Mouse (Mus musculus): ENCODE data around the gene Rpp21. TPM values are rescaled to one million over a fixed set of nuclear protein-coding genes. Genes with fewer than 3 reads are reported as not detected.
"Not testable (repeated sequence)": the region's sequence is repeated elsewhere in the genome, so short reads cannot be mapped to it uniquely, and the experiment has no call there.

The Rpp21 gene
- total and polyA plus RNA-seq, 3 experiments = 22.5 to 53.8 (median 50.5) TPM

- no peaks in the 10 kb centered on the region for H3K36me3 ChIP-seq (replicated peaks in 1 of 2; ENCODE audit: control insufficient read depth in 1 of 2, insufficient read depth in 1 of 2, low read length in 1 of 2)
- dilution Hi-C loops (cut with MboI; ENCODE audit: extremely low pct_ligation_motif_present, extremely low pct_unique_long_range_greater_than_20kb, low sequenced_read_pairs) = no loop called here
- DNase-seq (ENCODE audit: extremely low read depth) = no peak
- H3K27me3 ChIP-seq (replicated peaks) = peaks cover 61% of the 10 kb centered on the region
- TF ChIP-seq ZKSCAN1 (IDR thresholded peaks at IDR 0.05; ENCODE audit: borderline replicate concordance, low read depth, low read length) (no peak), PAX5 (IDR thresholded peaks at IDR 0.05; ENCODE audit: low read length) (no peak), ELF1 (IDR thresholded peaks at IDR 0.05; ENCODE audit: low read depth, low read length) (no peak), SMC3 (IDR thresholded peaks at IDR 0.05; ENCODE audit: low read depth, low read length) (no peak), POLR2A (IDR thresholded peaks at IDR 0.05; ENCODE audit: low read depth, low read length) (no peak), SIN3A (IDR thresholded peaks at IDR 0.05; ENCODE audit: low read length) (no peak), TBP (conservative IDR thresholded peaks at IDR 0.05; ENCODE audit: low read depth, low read length) (no peak), CHD2 (IDR thresholded peaks at IDR 0.05; ENCODE audit: low read length) (no peak), CHD1 (IDR thresholded peaks at IDR 0.05; ENCODE audit: low read depth, low read length) (no peak), IRF4 (IDR thresholded peaks at IDR 0.05; ENCODE audit: low read depth, low read length) (no peak), E2F4 (IDR thresholded peaks at IDR 0.05; ENCODE audit: insufficient replicate concordance, low read depth, low read length) (no peak), GABPA (IDR thresholded peaks at IDR 0.05; ENCODE audit: insufficient replicate concordance, low read depth, low read length) (no peak), EP300 (IDR thresholded peaks at IDR 0.05; ENCODE audit: low read length) (no peak)
- no peak overlapping the region for H3K4me3 ChIP-seq (replicated peaks in 1 of 3; ENCODE audit: low read depth in 2 of 3, low read length in 2 of 3, poor library complexity in 1 of 3)
- peaks cover 2% of the 10 kb centered on the region for H3K9me3 ChIP-seq (replicated peaks; ENCODE audit: low read length)
- H3K27ac ChIP-seq (ENCODE audit: insufficient read depth, low read depth) = no peak overlapping the region
- H3K79me2 ChIP-seq (replicated peaks; ENCODE audit: control insufficient read depth, extremely low read depth, insufficient read depth, poor library complexity, severe bottlenecking) = no peaks in the 10 kb centered on the region
- H3K4me2 ChIP-seq (ENCODE audit: insufficient read depth, low read depth, poor library complexity, severe bottlenecking) = peak overlapping the region; percentile 13
- H3K9ac ChIP-seq (ENCODE audit: insufficient read depth, low read depth) = no peak overlapping the region
- in situ Hi-C loops (cut with MboI; ENCODE audit: low pct_ligation_motif_present, low pct_unique_long_range_greater_than_20kb, low sequenced_read_pairs) = no loop called here
- peaks cover 3 to 4% of the 10 kb centered on the region in 2 experiments; a peak in 2 of 4 replicates for H3K4me1 ChIP-seq (ENCODE audit: control insufficient read depth in 1 of 2, insufficient read depth in 2 of 2)
Measured at GRCm38 (mm10) chr17:36237321-36237921, 20.4 kb downstream of the Rpp21 start.

- H3K27ac ChIP-seq (ENCODE audit: insufficient read depth, low read depth); dilution Hi-C loops (cut with MboI; ENCODE audit: extremely low pct_ligation_motif_present, extremely low pct_unique_long_range_greater_than_20kb, low sequenced_read_pairs); in situ Hi-C loops (cut with MboI; ENCODE audit: low pct_ligation_motif_present, low pct_unique_long_range_greater_than_20kb, low sequenced_read_pairs); DNase-seq (ENCODE audit: extremely low read depth); H3K4me1 ChIP-seq (ENCODE audit: control insufficient read depth in 1 of 2, insufficient read depth in 2 of 2); H3K9me3 ChIP-seq (replicated peaks; ENCODE audit: low read length); H3K79me2 ChIP-seq (replicated peaks; ENCODE audit: control insufficient read depth, extremely low read depth, insufficient read depth, poor library complexity, severe bottlenecking); H3K9ac ChIP-seq (ENCODE audit: insufficient read depth, low read depth); H3K4me3 ChIP-seq (replicated peaks in 1 of 3; ENCODE audit: low read depth in 2 of 3, low read length in 2 of 3, poor library complexity in 1 of 3); H3K36me3 ChIP-seq (replicated peaks in 1 of 2; ENCODE audit: control insufficient read depth in 1 of 2, insufficient read depth in 1 of 2, low read length in 1 of 2); H3K4me2 ChIP-seq (ENCODE audit: insufficient read depth, low read depth, poor library complexity, severe bottlenecking): not testable (repeated sequence)
- H3K27me3 ChIP-seq (replicated peaks) = peaks cover 48% of the 10 kb centered on the region
Measured at GRCm38 (mm10) chr17:36235300-36235699, 22.6 kb downstream of the Rpp21 start.

- H3K4me2 ChIP-seq (ENCODE audit: insufficient read depth, low read depth, poor library complexity, severe bottlenecking) = no peak overlapping the region
- H3K79me2 ChIP-seq (replicated peaks; ENCODE audit: control insufficient read depth, extremely low read depth, insufficient read depth, poor library complexity, severe bottlenecking) = no peaks in the 10 kb centered on the region
- DNase-seq (ENCODE audit: extremely low read depth) = no peak
- no peak overlapping the region for H3K9ac ChIP-seq (ENCODE audit: insufficient read depth, low read depth)
- in situ Hi-C loops (cut with MboI; ENCODE audit: low pct_ligation_motif_present, low pct_unique_long_range_greater_than_20kb, low sequenced_read_pairs) = no loop called here
- TF ChIP-seq ZNF384 (IDR thresholded peaks at IDR 0.05; ENCODE audit: low read depth, low read length) (no peak), POLR2AphosphoS2 (IDR thresholded peaks at IDR 0.05; ENCODE audit: low read depth, low read length) (no peak), JUN (IDR thresholded peaks at IDR 0.05; ENCODE audit: insufficient read depth, low read depth, low read length) (no peak), HCFC1 (IDR thresholded peaks at IDR 0.05; ENCODE audit: low read depth, low read length) (no peak), IRF4 (IDR thresholded peaks at IDR 0.05; ENCODE audit: low read depth, low read length) (no peak), EP300 (IDR thresholded peaks at IDR 0.05; ENCODE audit: low read length) (no peak), BHLHE40 (IDR thresholded peaks at IDR 0.05; ENCODE audit: low read depth, low read length) (no peak), JUND (conservative IDR thresholded peaks at IDR 0.05; ENCODE audit: low read depth, low read length) (no peak), GABPA (IDR thresholded peaks at IDR 0.05; ENCODE audit: insufficient replicate concordance, low read depth, low read length) (no peak), USF1 (IDR thresholded peaks at IDR 0.05; ENCODE audit: low read depth, low read length) (no peak), RAD21 (IDR thresholded peaks at IDR 0.05; ENCODE audit: low read depth, low read length) (no peak), CTCF (conservative IDR thresholded peaks at IDR 0.05 in 1 of 2, IDR thresholded peaks at IDR 0.05 in 1 of 2; ENCODE audit: low read depth in 2 of 2, low read length in 2 of 2) (no peak), TCF12 (IDR thresholded peaks at IDR 0.05; ENCODE audit: low read depth, low read length) (no peak), ELF1 (IDR thresholded peaks at IDR 0.05; ENCODE audit: low read depth, low read length) (no peak), NELFE (IDR thresholded peaks at IDR 0.05; ENCODE audit: low read depth, low read length) (no peak), TBP (conservative IDR thresholded peaks at IDR 0.05; ENCODE audit: low read depth, low read length) (no peak), ZKSCAN1 (IDR thresholded peaks at IDR 0.05; ENCODE audit: borderline replicate concordance, low read depth, low read length) (no peak), CHD2 (IDR thresholded peaks at IDR 0.05; ENCODE audit: low read length) (no peak), MAFK (IDR thresholded peaks at IDR 0.05; ENCODE audit: insufficient replicate concordance, low read length) (no peak)
- no peaks in the 10 kb centered on the region for H3K36me3 ChIP-seq (replicated peaks in 1 of 2; ENCODE audit: control insufficient read depth in 1 of 2, insufficient read depth in 1 of 2, low read length in 1 of 2)
- H3K4me3 ChIP-seq (replicated peaks in 1 of 3; ENCODE audit: low read depth in 2 of 3, low read length in 2 of 3, poor library complexity in 1 of 3) = no peak overlapping the region
- peaks cover 5% of the 10 kb centered on the region for H3K9me3 ChIP-seq (replicated peaks; ENCODE audit: low read length)
- H3K4me1 ChIP-seq (ENCODE audit: control insufficient read depth in 1 of 2, insufficient read depth in 2 of 2) = peaks cover 3 to 4% of the 10 kb centered on the region in 2 experiments; a peak in 2 of 4 replicates
- dilution Hi-C loops (cut with MboI; ENCODE audit: extremely low pct_ligation_motif_present, extremely low pct_unique_long_range_greater_than_20kb, low sequenced_read_pairs) = no loop called here
- no peak overlapping the region for H3K27ac ChIP-seq (ENCODE audit: insufficient read depth, low read depth)
- H3K27me3 ChIP-seq (replicated peaks) = peaks cover 41% of the 10 kb centered on the region
Measured at GRCm38 (mm10) chr17:36233572-36233971, 24.3 kb downstream of the Rpp21 start.
